Mouse (Mus musculus) cortical plate, adult 2 months (tissue): ENCODE data around the gene Prkag1. TPM values are rescaled to one million over a fixed set of nuclear protein-coding genes. Genes with fewer than 3 reads are reported as not detected.

Source experiments
- H3K27ac ChIP-seq: fragments of 200-500 bp; 2 replicates; pipeline ENCODE4 v1.5.1; 2012; ENCODE audit warnings: low read length, control low read depth, inconsistent platforms; ENCODE audit not compliant: insufficient read depth
- H3K4me1 ChIP-seq: fragments of 200-500 bp; 2 replicates; pipeline ENCODE4 v1.6.1; 2011; ENCODE audit warnings: low read length; ENCODE audit not compliant: control insufficient read depth, insufficient read depth
- H3K4me3 ChIP-seq: fragments of 200-500 bp; 2 replicates; pipeline ENCODE4 v1.5.1; 2011; ENCODE audit warnings: mild to moderate bottlenecking, low read length, control low read depth; ENCODE audit not compliant: insufficient read depth
- CTCF ChIP-seq: fragments of 200-500 bp; IDR thresholded peaks from 2 replicates; pipeline ENCODE4 v1.5.1; 2011; ENCODE audit warnings: mild to moderate bottlenecking, control low read depth, low read length; ENCODE audit not compliant: insufficient read depth; ENCODE audit errors: extremely low read depth
- POLR2A ChIP-seq: fragments of 200-500 bp; IDR thresholded peaks from 2 replicates; pipeline ENCODE4 v1.6.1; 2011; ENCODE audit warnings: mild to moderate bottlenecking, low read length, control low read depth; ENCODE audit not compliant: insufficient read depth; ENCODE audit errors: extremely low read depth
- polyA plus RNA-seq: library from polyadenylated mRNA; depleted of rRNA; stranded (reverse); fragments of >200 nt; gene quantifications from 2 replicates; pipeline ENCODE4 v1.2.3, GENCODE M21; 2012

The Prkag1 gene
- polyA plus RNA-seq, 1 experiment, result 71.3 TPM

DNA sequence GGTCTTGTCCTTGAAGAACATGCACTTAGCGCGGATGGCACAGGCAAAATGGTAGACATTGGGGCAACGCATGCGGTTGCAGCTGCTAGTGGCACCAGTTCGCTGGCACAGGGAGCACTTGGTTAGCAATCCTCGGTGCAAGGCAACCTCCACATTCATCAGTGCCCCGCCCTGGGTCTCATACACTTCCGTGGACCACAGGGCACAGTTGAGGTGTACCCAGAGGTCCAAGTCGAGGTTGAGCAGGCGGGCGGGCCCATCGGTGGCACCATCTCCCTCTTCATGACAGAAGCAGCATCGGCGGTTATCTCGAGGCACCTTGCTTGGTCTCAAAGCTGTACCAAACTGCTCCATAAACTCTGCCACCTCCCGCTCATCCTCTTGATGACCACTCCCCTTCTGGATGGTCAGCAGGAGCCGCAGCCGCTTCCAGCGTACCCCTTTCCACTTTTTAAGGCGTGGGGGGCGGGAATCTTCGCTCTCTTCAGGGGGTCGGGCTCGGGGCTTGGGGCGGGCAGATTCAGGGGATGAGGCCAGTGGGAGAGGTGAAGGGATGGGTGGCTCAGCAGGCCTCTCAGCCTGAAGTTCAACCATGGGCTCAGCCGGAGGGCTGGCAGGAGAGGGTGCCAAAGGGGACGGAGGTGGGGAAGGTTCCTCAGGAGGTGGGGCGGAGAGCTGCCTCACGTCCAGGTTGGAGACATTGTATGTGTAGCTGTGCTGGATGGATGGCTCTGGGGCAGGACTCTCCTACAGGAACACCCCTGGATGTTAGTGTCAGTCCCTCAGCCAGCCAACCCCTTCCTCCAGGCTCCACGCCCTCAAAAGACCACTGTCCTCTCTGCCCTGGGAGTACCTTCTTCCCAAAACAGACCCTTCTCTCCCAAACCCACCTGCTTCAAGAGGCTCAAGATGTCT lies 8.6 kb upstream of the Prkag1 start:
- no peak for TF ChIP-seq POLR2A
- no peak for TF ChIP-seq CTCF
- Histone ChIP-seq H3K27ac (no peak overlapping the region), H3K4me3 (no peak overlapping the region), H3K4me1 (no peaks in the 10 kb centered on the region)

- Histone ChIP-seq H3K4me1 (no peaks in the 10 kb centered on the region), H3K27ac (no peak overlapping the region), H3K4me3 (no peak overlapping the region)
- no peak for TF ChIP-seq POLR2A
- no peak for TF ChIP-seq CTCF
Measured at GRCm38 (mm10) chr15:98839161-98839560, 7.8 kb upstream of the Prkag1 start.

GRCm38 (mm10) chr15:98837743-98838103 lies 6.4 kb upstream of the Prkag1 start:
- Histone ChIP-seq H3K4me3 (no peak overlapping the region), H3K27ac (no peak overlapping the region), H3K4me1 (no peaks in the 10 kb centered on the region)
- TF ChIP-seq CTCF, result no peak
- TF ChIP-seq POLR2A, result no peak

DNA sequence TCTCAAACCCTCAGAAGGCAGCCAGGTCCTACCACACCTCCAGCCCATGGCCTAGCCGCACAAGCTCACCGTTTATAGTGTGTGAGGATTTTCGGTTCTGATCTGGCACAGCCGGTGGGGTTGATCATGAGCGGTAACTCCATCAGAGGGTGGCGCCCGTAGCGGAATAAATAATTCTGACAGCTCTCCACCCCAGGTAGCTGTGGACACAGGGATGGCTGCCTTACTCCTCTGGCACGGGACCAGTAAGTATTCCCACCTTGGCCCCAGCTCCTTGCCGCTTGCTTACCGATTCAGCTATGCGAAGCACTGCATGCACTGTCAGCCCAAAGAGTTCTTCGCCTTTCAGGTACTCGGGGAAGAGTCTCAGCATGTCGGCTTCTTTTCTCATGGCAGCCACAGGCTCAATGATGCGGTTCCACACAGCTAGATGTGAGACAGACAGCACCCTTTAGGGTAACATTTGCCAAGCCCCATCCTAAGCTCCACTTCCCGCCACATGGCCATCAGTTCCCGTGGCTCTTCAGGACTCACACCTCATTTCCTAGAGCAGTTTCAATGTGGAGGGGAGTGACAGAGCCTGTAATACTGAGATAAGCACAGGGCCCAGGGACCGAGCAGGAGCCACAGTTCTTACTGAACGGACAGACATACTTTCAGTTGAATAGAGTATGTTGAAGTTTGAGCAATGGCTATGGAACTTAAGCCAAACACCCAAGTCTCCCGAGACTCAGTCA lies 5.9 kb upstream of the Prkag1 start:
- no peak for TF ChIP-seq POLR2A
- no peak for TF ChIP-seq CTCF
- Histone ChIP-seq H3K4me3 (no peak overlapping the region), H3K4me1 (peaks cover under 1% of the 10 kb centered on the region; the same call in 1 of the 2 replicates), H3K27ac (no peak overlapping the region)

DNA sequence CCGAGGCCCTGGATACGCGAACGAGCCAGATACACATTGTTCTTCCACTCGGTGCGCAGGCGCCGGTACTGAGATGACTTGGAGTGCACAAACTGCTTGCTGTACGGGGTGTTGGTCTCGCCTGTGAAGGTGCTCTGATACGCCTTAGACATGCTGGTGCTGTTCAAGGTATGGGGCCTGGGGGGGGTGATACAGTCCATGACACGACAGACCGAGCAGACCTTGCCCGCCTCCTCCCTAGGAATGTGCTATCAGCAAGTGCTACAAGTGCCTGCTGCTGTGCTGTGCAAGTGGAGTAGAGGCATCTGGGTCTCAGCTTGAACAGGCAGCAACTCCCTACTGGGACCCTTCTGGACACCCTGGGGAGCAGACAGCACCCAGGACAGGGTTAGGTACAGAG lies 4.0 kb upstream of the Prkag1 start:
- H3K4me1 ChIP-seq, result peaks cover 2% of the 10 kb centered on the region; the same call in 1 of the 2 replicates
- H3K4me3 ChIP-seq, result no peak overlapping the region
- no peak for TF ChIP-seq CTCF
- no peak for TF ChIP-seq POLR2A
- H3K27ac ChIP-seq, result no peak overlapping the region

DNA sequence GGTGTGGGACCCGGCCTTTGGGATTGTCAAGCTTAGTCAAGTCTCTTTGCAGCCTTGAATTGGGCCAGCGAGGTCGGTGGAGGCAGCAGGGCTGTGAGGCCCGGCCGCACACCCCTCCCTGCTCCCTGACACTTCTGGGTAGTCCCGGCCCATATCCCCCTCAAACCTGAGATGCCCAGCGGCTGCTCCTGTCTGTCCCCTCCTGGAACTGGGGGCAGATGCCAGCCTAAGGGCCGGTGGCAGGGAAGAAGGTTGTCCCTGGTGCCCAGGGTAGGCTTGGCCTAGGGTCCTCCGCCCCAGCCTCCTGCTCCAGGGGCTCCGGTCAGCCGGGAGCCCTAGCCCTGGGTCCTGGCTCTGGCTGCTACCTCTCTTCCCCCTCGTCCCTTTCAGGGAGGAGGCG lies 2.7 kb upstream of the Prkag1 start:
- H3K27ac ChIP-seq, result no peak overlapping the region
- TF ChIP-seq POLR2A, result no peak
- TF ChIP-seq CTCF, result no peak
- H3K4me3 ChIP-seq, result no peak overlapping the region
- peaks cover 2% of the 10 kb centered on the region; the same call in 1 of the 2 replicates for H3K4me1 ChIP-seq

DNA sequence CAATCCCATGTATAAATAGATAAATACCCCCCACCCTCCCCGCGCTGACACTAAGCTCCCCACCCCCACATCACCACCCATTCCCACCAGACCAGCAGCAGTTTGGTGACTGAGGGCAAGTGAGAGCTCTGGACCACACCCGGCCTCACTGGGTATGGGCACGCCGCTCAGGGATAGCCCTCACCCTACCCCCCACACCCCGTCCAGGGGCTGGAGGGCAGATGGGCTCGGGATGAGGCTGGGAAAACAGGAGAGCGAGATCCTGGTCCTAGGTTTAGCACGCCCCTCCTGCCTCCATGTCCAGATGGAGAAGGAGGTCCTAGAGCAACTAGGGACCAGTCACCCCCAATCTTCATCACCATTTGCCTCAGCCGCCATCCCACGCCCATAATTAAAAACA lies 2.0 kb upstream of the Prkag1 start:
- TF ChIP-seq CTCF (no peak), POLR2A (no peak)
- H3K4me3 ChIP-seq, result no peak overlapping the region
- H3K27ac ChIP-seq, result no peak overlapping the region

GRCm38 (mm10) chr15:98832161-98833058 lies 1.1 kb upstream of the Prkag1 start:
- Histone ChIP-seq H3K27ac (no peak overlapping the region), H3K4me1 (peaks cover 2% of the 10 kb centered on the region; the same call in 1 of the 2 replicates), H3K4me3 (no peak overlapping the region; the same call in 1 of the 2 replicates)
- TF ChIP-seq CTCF, result no peak
- TF ChIP-seq POLR2A, result no peak

More for the DNA sequence above, 2.0 kb upstream of the Prkag1 start:
- H3K4me1 ChIP-seq, result peaks cover 2% of the 10 kb centered on the region; the same call in 1 of the 2 replicates

GRCm38 (mm10) chr15:98831684-98832035 lies 339 bp upstream of the Prkag1 start:
- peak overlapping the region; percentile 66 for H3K4me3 ChIP-seq
- peak overlapping the region; percentile 66; the same call in 1 of the 2 replicates for H3K27ac ChIP-seq
- peaks cover 2% of the 10 kb centered on the region; the same call in 1 of the 2 replicates for H3K4me1 ChIP-seq
- no peak for TF ChIP-seq CTCF
- TF ChIP-seq POLR2A, result no peak
